Mouse (Mus musculus): ENCODE measurements around the gene Hnrnpll.

The Hnrnpll gene

DNA sequence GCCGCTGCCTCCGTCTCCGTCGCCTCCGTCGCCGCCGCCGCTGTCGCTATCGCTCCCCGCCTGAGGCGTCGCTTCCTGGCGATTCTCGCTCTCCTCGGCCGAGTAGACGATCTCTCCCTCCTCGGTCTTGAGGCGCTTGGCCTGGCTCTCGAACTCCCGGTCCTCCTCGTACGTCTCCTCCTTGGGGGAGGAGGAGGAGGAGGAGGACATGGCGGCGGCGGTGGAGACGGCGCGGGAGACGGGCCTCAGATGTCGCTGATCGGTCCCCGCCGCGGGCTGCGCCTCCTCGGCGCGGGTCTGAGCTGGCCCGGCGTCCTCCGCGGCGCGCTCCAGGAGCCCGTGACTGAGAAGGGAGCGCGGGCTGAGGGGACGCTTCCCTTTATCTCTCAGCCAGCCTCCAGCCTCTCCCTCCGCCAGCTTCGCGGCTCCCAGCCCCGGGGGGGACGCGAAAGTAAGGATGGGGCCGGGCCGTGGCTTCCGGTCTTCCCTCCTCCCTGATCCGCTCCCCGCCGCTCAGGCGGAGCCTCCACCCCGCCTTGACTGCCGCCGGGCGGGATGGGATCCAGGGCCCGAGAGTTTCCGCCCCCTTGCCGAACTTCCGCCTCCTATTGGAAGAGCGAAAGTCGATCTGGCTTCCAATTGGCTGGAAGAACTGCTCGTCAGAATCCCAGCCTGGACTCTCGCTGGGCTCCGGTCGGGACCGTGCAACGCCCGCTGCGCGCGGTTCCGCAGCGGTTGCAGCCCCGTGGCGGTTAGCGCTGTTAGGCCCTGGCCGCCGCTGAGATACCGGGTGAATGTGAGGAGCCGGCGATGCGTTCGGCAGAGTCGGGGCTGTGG, at the start of gene Hnrnpll:
TSS of gene Hnrnpll (minus strand) at position 552 of the 837 bp plus-strand sequence.
- peak; percentile 97 to 99 for DNase-seq

DNA sequence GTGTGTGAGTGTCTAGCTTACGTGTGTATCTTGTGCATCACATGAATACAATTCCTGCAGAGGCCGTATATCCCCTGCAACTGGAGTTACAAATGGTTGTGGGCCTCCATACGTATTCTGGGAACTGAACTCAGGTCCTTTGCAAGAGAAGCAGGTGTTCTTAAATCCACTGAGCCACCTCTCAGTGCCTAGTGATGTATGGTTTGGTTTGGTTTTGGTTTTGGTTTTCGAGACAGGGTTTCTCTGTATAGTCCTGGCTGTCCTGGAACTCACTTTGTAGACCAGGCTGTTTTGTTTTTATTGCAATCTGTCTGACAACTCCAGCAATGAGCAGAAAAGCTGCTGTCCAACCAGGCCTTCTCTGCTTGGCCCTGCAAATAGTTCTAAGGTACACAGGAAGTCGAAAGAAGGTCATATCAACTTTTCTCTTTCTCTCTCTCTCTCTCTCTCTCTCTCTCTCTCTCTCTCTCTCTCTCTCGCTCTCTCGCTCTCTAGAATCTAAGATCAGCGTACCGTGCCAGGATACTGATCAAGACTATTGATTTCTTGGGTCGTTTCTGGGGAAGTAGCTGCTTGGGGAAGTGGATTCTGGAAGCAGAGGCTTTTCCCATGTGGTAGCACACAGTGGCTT, 43.3 kb upstream of the Hnrnpll start:
- DNase-seq, result no peak

DNA sequence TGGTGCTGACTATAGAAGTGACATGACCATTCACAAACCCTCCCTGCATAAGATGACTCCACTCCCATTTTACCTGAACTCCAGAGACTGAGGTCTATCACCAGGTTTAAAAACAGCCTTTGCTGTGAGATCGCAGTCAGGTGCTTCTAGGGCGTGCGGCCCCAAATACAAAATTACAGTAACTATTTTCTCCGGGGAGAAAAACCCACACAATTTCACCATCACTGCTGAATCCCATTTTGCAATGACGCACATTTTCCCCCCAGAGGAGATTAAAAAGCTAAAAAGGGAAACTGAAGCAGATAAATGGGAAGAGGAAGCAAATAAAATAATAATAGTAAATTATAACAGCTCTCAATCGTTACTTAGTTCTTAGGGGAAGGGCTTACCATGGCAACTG, 37.7 kb upstream of the Hnrnpll start:
- DNase-seq, result no peak

DNA sequence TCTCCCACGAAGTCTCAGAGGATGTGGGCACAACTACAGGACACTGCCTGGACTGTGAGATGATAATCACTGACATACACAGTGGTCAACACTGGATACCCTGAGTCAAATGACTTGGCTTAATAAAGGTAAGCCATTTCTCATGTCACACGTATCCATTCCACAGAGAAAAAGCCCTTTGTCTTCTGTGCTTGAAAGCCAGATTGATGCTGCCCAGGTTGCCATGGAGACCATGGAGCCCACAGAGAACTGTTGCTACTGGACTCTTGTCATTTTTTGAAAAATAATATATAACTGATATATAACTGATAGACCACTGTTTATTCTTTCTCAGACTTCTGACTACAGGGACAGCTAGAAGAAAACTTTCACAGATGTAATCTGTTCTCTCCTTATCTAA, 35.1 kb upstream of the Hnrnpll start:
- no peak for DNase-seq

DNA sequence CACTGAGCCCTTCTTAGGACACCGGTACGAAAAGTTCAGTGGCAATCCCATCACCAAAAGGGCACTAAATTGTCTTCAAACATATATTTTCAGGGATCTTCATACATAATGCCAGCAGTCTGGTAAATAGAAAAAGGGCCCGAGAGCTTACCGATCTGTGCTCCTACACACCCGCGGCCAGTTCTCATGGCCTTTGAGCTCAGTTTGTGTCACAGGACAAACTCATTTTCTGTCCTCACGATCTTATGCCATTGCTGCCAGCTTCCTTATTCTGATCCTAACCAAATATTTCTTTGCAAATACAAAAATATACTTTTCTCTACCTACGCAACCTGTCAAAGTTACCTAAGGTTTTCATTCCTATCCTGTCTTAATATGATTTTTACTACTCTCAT, 34.6 kb upstream of the Hnrnpll start:
- DNase-seq, result no peak

DNA sequence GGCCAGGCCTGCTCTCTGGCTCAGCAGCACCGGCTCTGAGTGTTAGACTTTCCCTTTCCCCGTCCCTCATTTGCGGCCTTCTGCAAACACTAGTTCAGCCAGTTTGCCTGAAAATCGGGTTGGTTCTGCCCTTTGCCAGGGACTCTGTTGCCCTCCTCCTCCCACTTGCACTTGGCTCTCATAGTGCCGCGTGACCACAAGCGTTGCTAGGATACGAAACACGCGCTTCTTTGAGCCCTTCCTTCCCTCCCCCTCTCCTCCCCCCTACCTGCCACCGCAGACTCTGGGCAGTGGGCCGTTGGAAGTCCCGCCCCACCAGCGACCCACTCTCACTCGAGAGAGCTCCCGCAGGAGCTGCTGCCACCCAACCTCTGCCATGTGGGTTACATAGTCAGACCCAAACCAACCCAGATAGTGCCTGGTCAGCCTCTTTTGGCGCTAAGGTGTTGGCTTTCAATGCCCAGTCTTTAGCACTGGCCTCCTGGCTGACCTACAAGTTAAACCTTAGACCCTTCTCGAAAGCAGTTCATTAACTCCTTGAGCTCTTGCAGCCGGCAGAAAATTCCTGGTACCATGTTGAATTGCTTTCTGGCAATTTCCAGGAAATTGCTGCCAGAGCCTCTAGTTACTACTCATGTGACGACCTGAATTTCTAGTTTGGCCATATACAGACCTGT, 34.0 kb upstream of the Hnrnpll start:
- DNase-seq, result peak; percentile 88 to 94

DNA sequence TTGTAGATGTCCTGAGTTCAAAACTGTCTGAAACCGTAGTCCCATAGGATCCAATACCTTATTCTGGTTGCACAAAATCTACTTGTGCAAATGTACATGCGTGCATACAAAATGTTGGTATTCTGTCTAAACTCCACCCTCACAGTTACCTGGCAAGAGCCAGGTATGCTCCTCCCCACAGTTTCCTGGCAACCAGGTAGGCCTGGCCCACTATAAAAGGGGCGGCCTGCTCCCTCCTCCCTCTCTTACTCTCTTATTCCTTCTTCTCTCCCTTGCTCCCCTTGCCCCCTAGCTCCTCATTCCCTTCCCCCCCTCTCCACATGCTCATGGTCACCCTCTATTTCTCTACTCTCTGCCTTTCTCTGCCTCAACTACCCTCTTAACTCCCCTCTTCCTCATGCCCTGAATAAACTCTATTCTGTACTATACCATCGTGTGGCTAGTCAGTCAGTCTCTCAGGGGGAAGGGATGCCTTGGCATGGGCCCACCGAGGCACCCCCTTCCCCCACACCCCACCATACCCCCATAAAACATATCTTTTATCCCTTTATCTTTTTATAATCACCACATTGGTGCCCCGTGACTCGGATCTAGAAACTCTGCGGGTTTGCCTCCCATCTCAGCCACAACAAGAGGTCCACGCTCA, 33.2 kb upstream of the Hnrnpll start:
- DNase-seq, result peak in 1 of 2 experiments; percentile 49

DNA sequence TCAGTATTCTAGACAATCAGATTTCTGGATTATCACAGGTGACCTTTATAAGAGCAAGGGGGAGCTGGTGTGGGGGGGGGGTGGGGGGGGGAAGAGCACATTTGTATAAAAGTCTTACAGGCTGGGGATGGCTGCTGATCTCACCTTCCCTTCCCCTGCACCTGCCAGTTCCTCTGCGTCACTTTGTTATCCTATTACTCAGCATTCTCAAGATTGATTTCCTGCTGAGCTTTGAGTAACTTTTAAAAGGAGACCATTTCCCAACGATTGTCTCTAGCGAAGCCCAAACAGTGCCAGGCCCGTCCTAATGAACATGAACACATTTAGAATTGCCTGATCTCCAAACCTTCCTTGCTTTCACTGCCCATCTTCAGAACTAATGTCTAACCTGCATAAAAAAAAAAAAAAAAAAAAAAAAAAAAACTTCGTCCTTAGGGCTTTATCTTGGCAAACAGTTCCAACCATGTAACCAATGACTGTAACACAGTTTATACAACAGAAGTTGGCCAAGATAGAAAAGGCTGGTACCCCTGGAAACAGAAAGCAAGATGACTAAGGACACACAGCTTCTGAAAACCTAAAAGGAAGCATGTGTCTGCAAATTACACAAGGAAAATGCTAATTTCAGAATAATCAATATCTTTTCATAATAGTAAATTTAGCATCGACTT, 29.9 kb upstream of the Hnrnpll start:
- no peak for DNase-seq

DNA sequence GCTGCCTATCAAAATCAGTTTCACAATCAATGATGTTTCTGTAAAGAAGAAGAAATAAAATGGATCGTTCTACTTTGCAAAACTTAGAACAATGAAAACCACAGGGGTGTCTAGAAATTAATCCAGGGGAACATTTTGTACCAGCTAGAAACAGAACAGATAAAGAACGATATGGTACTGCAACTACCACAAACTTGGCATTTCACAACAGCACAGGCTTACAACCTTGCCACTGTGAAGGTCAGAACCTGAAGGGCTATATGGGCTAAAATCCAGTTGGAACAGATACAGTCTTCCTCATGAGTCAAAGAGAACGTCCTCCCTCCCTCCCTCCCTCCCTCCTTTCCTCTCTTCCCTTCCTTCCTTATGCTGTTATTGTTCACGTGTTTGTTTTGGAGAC, 28.4 kb upstream of the Hnrnpll start:
- DNase-seq, result no peak

DNA sequence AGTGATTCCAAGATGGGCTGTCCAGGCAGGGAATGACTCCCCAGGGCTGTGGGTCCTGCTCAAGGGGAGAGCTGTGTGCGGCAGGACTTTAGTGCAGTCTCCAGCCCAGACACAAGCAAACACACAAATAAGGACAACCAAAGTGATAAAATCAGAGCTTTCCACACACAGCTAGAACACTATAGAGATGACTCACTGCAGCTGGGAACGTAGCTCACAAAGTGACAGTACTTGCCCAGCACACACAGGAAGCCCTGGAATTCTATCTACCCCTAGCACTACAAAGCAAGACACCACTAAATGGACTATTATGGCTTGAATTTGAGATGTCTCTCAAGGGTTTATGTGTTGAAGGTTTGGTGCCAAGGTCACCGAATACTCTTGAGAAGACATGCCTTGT, 26.0 kb upstream of the Hnrnpll start:
- DNase-seq, result no peak

DNA sequence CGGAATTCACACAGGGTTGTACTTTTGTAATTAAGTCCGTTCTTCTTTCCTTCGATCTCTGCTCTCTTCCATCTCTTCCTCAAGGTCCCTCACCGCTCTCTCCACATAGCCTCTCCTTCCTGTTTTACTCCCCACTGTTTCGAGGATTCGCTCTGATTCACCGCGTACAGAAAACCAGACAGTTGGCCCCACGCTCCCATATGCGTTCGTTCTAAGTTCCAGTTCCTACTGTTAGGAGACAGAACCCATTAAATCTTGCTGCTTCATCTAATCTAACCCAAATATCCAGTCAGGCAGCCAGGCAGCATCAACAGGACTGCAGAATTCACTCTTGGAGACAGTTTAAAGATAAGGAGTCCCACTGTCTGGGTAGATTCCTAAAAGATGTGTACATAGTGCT, 24.5 kb upstream of the Hnrnpll start:
- DNase-seq, result no peak

DNA sequence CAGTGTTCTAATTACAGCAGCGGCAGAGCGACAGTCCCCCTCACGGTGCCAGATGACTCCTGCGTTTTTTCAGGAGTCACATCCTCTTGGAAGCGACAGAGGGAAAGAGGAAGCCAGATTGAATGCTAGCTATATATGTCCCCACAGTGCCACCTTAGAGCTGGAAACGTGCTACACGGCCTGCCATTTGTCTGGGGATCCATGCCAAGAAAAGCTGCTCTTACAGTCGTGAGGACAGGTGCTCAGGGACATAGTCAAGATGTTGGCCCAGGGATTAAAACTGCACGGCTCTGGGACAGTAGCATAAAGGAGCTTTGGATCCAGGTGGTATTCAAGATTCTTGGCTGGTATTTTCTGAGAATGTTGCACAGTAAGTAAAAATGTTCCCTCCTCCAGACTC, 22.3 kb upstream of the Hnrnpll start:
- DNase-seq, result no peak

DNA sequence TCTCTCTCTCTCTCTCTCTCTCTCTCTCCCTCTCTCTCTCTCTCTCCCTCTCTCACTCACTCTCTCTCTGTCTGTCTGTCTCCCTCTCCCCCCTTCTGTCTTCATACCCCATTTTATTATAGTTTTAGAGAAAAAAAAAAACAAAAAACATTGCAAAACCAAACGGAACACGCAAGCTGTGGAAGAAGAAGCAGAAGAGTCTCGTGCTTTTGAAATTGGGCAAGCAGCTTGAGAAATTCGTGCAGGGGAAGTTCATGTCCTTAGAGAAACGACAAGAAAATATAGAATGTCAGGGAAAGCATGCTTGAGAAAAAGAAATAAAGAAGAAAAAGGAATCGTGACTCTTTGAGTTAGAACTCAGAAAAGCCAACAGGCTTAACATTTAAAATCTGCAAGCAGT, 21.1 kb upstream of the Hnrnpll start:
- no peak for DNase-seq

DNA sequence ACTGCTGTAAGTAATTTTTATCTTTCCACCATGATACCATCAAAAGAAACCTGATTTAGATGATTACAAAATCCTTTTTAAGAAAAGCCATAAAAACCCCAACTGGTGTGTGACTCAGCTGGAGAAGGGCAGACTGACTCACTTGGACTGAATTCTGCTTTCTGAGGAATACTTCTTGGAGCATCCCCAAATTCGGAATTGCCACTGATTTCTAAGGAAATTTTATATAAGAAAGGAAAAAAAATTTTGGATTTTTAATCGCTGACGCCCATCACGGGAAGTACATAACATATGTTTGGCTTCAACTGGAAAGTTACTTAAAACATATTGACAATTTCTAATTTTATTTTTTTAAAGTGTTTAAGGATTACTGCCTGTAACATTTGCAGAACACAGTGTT, 16.6 kb upstream of the Hnrnpll start:
- DNase-seq, result no peak

DNA sequence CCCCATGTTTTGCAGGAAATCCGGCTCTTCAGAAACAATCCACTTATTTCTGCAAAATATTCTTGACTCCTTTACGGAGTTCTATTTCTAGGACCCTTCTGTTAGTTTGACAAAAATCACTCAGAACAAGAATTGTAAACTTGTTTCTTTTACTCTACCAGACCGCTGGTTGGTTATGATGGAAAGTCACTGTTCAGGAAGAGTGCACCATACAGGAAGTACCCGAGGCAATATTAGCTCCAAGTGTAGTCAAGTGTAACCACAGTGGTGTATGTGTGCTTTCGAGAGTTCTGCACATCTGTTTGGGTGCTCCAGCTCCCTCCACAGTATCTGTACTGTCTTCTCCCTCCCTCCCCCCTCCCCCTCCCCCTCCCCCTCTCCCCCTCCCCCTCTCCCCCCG, 5.1 kb upstream of the Hnrnpll start:
- no peak for DNase-seq

DNA sequence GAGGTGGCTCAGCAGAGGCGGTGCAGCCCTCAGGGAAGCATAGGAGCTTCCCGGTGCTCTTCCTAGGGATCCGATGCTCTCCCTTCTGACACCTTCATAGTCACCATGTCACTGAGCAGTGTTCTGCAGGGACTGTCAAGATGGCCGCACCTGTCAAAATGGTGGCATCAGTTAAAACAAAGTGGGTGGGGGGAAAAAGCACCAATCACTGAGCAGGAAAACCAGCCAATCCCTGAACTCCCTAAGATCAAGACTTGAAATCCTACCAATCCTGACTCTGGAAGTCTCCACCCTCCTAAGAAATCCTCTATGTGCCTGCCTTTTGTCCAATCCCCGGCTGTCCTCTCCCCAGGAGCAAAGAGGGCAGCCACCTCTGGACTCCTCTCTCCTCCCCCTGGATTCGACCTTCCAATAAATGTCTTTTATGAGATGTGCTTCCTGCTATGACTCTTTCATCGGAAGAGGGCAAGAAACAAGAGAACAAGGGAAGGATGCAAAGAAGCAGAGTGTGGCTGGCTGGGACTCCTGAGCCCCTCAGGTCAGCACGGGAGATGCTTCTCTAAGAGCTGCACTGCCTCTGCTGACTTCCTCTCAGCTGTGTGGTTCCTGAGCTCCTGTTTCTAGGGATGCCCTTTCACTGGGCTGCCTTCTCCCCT, 1.8 kb upstream of the Hnrnpll start:
- no peak for DNase-seq

DNA sequence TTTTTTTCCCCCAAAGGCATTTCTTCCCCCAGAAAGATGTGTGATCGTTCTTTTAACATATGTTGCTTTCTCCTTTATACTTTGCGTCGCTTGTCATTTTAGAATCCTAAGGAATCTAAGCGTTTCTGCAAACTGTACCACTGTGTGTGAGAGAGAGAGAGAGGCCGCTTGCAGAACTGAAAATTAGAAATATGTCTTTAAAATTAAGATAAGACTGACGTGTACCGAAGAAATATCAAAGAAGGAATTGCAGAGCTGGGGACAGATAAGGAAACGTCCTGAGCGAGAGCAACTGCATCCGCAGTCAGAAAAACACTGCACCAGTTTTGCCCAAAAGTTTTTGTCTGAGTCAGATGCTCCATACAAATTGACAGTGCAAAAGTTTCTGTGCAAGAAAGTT, 1.3 kb upstream of the Hnrnpll start:
- no peak for DNase-seq

DNA sequence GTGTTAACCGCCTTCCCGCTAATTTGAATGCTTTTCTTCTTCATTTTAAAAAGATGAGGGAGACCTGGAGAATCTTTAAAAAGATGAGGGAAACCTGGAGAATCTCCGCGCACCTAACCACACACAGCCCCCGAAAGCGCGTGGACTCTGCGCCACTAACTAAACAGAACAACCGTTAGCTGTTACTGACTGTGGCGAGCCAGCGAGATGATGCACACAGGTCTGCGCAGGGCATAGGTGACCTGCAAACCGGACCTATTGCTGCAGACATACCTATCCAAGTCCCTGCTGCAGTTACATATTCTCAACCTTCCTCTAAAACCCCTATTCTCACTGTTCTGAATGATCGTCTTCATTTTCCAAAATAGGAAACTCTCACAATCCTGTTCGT, 481 bp upstream of the Hnrnpll start:
- DNase-seq, result peak in 1 of 2 experiments; percentile 51

DNA sequence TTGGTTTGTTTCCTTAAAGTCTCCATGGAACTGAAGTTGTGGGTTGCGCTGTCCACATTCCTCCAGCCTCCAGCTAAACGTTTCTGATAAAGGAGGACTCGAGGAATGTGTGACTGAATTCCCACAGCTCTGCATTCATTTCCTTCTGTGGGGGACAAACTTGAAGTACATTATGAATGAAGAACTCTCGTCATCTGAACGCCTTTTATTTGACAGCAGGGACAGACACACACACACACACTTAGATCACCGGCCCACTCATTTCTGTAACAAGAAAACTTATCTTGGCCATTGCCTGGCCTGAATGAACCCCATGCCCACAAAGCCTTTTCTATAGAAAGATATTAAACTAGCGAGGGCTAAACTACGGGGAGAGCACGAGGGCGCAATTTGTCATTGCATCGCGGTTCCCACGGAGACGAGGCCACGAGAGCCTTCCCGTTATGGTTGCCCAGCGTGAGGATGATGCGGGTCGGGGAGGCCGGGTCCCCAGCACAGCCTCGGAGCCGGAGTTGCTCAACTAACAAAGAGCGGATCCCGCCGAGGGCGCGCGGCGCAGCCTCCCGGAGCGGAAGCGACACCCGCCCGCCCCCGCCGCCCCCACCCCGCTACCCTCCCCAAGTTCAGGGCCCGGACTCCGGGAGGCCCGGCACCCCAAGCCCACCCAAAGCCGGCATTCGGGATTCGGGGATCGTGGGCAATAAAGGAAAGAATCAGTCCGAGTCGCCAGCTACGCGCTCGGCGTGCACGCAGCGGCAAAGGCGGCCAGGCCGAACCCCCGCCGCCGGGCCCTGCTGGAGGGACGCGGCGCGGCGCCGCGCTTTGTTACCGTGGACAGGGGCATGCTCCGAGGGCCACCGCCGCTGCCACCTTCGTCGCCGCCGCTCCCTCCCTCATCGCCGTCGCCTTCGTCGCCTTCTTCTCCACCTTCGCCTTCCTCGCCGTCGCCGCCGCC, 1.0 kb downstream of the Hnrnpll start:
- DNase-seq, result peak; percentile 59 to 72

DNA sequence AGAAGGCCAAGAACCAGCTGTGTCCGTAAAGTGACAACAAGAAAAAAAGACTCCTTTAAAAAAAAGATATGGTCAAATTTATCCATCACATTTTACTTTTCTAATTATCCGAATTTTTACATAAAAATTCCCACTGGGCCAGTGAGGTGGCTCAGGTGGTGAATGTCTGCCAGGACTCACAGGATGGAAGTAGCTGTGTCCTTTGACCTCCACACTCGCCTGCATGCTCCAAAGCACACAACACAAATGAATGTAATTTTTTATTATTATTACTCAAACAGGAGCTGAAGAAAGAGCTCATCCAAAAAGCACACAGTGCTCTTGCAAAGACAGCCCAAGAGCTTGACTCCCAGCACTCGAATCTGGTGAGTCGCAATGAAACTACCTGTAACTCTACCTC, 2.0 kb downstream of the Hnrnpll start:
- DNase-seq, result peak; percentile 35 to 49

DNA sequence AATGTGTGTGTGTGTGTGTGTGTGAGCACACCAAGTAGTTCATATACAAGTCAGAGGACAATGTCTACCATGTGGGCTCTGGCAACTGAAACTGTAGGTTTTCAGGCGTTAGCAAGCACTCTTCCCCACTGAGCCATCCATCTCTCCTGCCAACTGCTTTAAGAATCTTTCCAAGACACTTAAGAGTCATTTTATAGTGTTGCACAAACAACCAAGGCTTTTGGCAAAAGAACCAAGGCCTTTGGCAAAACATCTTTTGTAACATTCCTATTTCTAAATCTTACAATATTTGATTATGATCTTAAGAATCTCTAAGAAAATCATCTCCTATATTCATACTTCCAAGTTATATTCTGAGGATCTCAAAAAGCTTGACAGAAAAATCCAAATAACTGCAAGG, 2.4 kb downstream of the Hnrnpll start:
- DNase-seq, result no peak
